Mouse (Mus musculus) thymus, adult 2 months (tissue): ENCODE data around the gene Gatad2b.

ENCODE experiments used
- CTCF ChIP-seq: fragments of 200-500 bp; IDR thresholded peaks from 2 replicates; pipeline ENCODE4 v1.5.1; 2012; ENCODE audit warnings: mild to moderate bottlenecking, control low read depth, low read length, moderate library complexity, borderline replicate concordance; ENCODE audit not compliant: control insufficient read depth, poor library complexity, insufficient read depth; ENCODE audit errors: extremely low read depth
- POLR2A ChIP-seq: fragments of 200-500 bp; IDR thresholded peaks from 2 replicates; pipeline ENCODE4 v1.6.1; 2012; ENCODE audit warnings: mild to moderate bottlenecking, low read length, control low read depth, moderate library complexity; ENCODE audit not compliant: control insufficient read depth, poor library complexity, insufficient read depth; ENCODE audit errors: extremely low read depth

DNA sequence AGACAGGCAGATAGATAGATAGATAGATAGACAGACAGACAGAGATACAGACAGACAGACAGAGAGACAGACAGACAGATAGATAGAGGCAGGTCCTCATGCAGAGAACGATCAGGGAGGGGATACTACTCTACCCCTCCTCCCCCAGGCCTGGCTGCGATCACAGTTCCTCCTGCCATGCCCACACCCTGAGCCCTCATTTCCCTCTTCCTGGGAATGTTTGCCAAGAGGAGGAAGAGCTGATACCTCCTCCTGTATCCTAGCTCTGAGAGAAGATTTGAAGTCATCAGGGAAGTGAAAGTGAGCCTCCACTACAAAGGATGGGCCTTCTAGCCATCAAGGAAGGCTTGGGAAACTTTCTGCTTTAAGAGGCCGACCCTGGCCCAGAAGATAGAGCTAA is 102.7 kb downstream of the Gatad2b start:
- no peak for TF ChIP-seq CTCF
- no peak for TF ChIP-seq POLR2A
